Mouse (Mus musculus) left cerebral cortex, adult 2 months (tissue): ENCODE results near the gene Nsrp1. TPM values are rescaled to one million over a fixed set of nuclear protein-coding genes. Genes with fewer than 3 reads are reported as not detected.
"Not testable (repeated sequence)": the region's sequence is repeated elsewhere in the genome, so short reads cannot be mapped to it uniquely, and the experiment has no call there.

ENCODE experiments used
- DNase-seq, 2 experiments: peaks; one replicate each; pipeline ENCODE4 v3.0.0; 2021 to 2022; ENCODE audit warnings: low spot score in 2 of 2, mixed read lengths in 1 of 2; ENCODE audit errors: extremely low spot score in 1 of 2
- H3K27ac ChIP-seq: fragments of 200-600 bp; 2 replicates; pipeline ENCODE4 v1.8.1; 2022
- H3K4me3 ChIP-seq: fragments of 200-600 bp; 2 replicates; pipeline ENCODE4 v1.8.1; 2022
- CTCF ChIP-seq: fragments of 200-600 bp; IDR thresholded peaks from 2 replicates; pipeline ENCODE4 v1.8.1; 2022; ENCODE audit warnings: antibody characterized with exemption, mild to moderate bottlenecking, moderate library complexity
- intact Hi-C: fragments of 180-260 bp; cut with DNase I; formaldehyde crosslinking; loops from one replicate; pipeline ENCODE4 v1.15.1; 2025
- total RNA-seq, 2 experiments: library from RNA; stranded (reverse); gene quantifications; 2 replicates each; pipeline ENCODE4 v1.2.3; 2021

Gene Nsrp1
- total RNA-seq, 2 experiments from 2014 or later, result 14.3 to 18.5 TPM

DNA sequence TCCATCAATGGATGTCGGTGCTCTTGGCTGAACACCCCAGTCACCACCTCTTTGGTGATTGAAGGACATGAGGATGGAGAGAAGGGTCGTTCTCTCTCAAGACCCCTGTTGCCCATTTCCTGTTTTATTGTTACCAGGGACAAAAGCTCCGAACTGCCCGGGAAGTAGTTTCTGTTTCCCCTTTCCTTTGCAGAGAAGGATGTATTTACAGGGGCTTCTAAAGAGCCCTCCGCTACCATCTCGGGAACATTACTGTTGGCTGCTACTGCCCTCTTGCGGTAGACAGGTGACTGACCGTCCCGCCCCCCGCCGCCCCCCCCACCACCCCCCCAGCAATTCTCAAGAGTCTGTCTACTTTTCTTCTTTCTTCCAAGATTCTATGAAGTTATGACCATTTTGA lies 15.0 kb upstream of the Nsrp1 start:
- DNase-seq, result no peak
- peak; percentile 61 for TF ChIP-seq CTCF
- intact Hi-C loops, result loop anchor here (2.0 to 10.0 kb wide), 2 partner anchors 96 to 542 kb away; no protein-coding TSS in a partner anchor
- no peak overlapping the region for H3K27ac ChIP-seq
- H3K4me3 ChIP-seq, result peak overlapping the region; percentile 34

DNA sequence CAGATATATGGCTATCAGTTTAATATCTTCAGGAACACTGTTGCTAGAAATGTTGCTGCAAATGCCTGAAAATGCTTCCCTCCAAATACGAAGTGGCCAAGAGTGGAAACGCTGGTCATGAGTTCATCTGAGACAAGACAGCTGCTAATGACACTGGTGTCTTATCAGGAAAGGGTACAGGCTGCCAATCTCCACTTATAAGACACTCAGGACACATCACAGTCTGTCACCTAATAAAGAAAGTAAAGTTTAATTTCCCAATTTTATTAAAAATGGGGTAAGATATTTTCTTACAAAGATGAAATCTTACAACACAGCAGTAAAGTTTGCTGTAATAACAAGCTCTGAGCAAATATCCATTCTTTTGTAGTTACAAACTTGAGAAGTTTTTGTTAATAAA lies 10.9 kb upstream of the Nsrp1 start:
- H3K27ac ChIP-seq, result no peak overlapping the region
- DNase-seq, result no peak
- no peak overlapping the region for H3K4me3 ChIP-seq
- TF ChIP-seq CTCF, result no peak
- intact Hi-C loops, result no loop called here

GRCm38 (mm10) chr11:77087004-77087403 lies 8.8 kb upstream of the Nsrp1 start:
- no peak for DNase-seq
- Histone ChIP-seq H3K4me3 (no peak overlapping the region), H3K27ac (no peak overlapping the region)
- intact Hi-C loops, result no loop called here
- TF ChIP-seq CTCF, result no peak

- H3K4me3 ChIP-seq, result no peak overlapping the region
- TF ChIP-seq CTCF, result no peak
- intact Hi-C loops, result no loop called here
- H3K27ac ChIP-seq, result no peak overlapping the region
- no peak for DNase-seq
Measured at GRCm38 (mm10) chr11:77084001-77084682, 5.9 kb upstream of the Nsrp1 start.

DNA sequence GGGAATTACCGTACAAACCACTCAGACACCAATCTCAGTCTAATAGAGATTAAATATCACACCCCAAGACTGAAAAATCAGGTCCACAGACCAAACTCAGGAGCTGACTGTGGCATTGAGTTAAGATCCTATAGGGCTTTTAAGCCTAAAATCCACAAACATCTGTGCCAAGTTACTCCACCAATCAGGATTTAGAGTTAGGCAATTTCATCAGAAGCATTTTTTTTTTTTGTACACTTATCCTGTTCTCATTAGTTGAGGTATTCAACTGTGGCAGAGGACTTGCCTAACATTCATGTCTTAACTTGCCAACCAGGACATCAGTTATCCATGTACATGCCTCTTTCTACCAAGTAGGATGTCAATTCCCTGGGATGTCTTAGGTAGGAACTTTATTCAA lies 1.1 kb upstream of the Nsrp1 start:
- DNase-seq, result no peak
- TF ChIP-seq CTCF, result no peak
- intact Hi-C loops, result no loop called here
- Histone ChIP-seq H3K4me3 (no peak overlapping the region), H3K27ac (no peak overlapping the region)

- H3K27ac ChIP-seq, result peak overlapping the region; percentile 91
- TF ChIP-seq CTCF, result no peak
- H3K4me3 ChIP-seq, result peak overlapping the region; percentile 95
- intact Hi-C loops, result no loop called here
- peak in 1 of 2 experiments; percentile 18 for DNase-seq
Measured at GRCm38 (mm10) chr11:77077792-77078191, 443 bp downstream of the Nsrp1 start.

DNA sequence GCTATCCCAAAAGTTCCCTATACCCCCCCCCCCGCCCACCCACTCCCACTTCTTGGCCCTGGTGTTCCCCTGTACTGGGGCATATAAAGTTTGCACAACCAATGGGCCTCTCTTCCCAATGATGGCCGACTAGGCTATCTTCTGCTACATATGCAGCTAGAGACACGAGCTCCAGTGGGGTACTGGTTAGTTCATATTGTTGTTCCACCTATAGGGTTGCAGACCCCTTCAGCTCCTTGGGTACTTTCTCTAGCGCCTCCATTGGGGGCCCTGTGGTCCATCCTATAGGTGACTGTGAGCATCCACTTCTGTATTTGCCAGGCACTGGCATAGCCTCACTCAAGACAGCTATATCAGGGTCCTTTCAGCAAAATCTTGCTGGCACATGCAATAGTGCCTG lies 904 bp downstream of the Nsrp1 start:
- H3K4me3 ChIP-seq, result peak overlapping the region; percentile 95
- intact Hi-C loops, H3K27ac ChIP-seq, DNase-seq: not testable (repeated sequence)

GRCm38 (mm10) chr11:77070721-77071120 lies 7.5 kb downstream of the Nsrp1 start:
- Histone ChIP-seq H3K27ac (no peak overlapping the region), H3K4me3 (no peak overlapping the region)
- DNase-seq, result peak in 1 of 2 experiments; percentile 13
- intact Hi-C loops, result loop anchor here (5.0 kb wide), 1 partner anchor 73 kb away; the partner anchor contains the start of gene Slc6a4
- peak; percentile 50 for TF ChIP-seq CTCF

DNA sequence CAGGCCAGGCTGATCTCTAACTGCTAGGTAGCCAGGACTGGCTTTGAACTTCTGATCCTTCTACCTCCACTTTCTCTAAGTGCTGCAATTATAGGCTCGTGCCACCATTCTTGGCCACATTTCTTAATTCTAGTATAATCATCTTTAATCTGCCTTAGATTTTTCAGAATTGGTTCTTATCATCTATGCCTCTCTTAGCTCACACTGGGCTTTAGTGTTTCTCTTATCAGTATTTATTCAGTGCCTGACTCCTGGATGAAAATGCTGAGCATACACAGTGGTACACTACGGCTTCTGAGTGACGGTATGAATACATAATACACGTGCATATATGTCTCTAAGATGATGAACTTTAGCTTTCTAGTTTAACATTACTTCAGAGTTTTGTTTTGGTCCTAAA lies 9.4 kb downstream of the Nsrp1 start:
- intact Hi-C loops, result no loop called here
- Histone ChIP-seq H3K4me3 (no peak overlapping the region), H3K27ac (no peak overlapping the region)
- no peak for TF ChIP-seq CTCF
- no peak for DNase-seq

DNA sequence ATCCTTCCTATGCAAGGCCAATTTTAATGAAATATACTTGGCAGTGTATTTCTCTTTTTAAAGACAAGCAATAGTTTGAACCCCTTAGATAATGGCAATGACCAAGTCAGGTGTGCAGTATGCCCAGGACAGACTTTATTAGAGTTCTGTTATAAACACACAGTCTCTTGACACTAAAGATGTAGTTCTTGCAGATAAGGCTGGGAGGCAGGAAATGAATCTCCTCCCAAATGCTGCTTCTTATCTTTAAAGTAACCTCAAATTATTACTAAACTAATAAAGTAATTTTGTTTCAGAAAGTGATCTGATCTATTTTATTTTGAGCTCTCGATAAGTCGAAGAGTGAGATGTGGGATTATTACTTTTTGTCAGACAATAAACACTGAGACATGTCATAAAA lies 14.8 kb downstream of the Nsrp1 start:
- H3K4me3 ChIP-seq, result no peak overlapping the region
- H3K27ac ChIP-seq, result no peak overlapping the region
- intact Hi-C loops, result no loop called here
- DNase-seq, result no peak
- TF ChIP-seq CTCF, result no peak

DNA sequence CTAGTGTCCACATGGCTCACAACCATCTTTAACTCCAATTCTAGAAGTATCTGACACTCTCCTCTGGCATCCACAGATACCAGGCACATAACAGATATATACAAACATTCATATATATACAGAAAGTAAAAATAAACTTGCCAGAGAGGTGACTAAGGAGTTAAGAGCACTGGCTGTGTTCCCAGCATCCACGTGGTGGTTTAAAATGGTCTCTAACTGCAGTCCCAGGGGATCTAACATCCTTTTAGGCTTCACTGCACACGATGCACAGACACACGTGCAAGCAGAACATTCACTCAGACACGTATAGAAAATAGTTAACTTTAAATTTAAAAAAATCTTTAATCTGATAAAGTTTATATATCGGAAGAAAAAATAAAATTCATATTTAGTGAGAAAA lies 16.3 kb downstream of the Nsrp1 start:
- TF ChIP-seq CTCF, result no peak
- no peak for DNase-seq
- Histone ChIP-seq H3K27ac (no peak overlapping the region), H3K4me3 (no peak overlapping the region)
- intact Hi-C loops, result no loop called here

GRCm38 (mm10) chr11:77042816-77043215 lies 35.4 kb downstream of the Nsrp1 start:
- Histone ChIP-seq H3K4me3 (no peak overlapping the region), H3K27ac (no peak overlapping the region)
- intact Hi-C loops, result no loop called here
- no peak for TF ChIP-seq CTCF
- no peak for DNase-seq

- intact Hi-C loops, result no loop called here
- no peak for DNase-seq
- no peak overlapping the region for H3K27ac ChIP-seq
- no peak overlapping the region for H3K4me3 ChIP-seq
- no peak for TF ChIP-seq CTCF
Measured at GRCm38 (mm10) chr11:77041891-77042290, 36.3 kb downstream of the Nsrp1 start.
